Mouse (Mus musculus) midbrain, embryonic 12.5 days (tissue): ENCODE data around the gene Pbxip1. TPM values are rescaled to one million over a fixed set of nuclear protein-coding genes. Genes with fewer than 3 reads are reported as not detected.

ENCODE experiments used
- ATAC-seq: fragments of 200-750 bp; cut with Nextera tagmentation; 2 replicates; pipeline ENCODE4 v1.8.0; 2017; ENCODE audit warnings: low read depth, moderate TSS enrichment, moderate library complexity; ENCODE audit not compliant: low FRiP score
- H3K27ac ChIP-seq: fragments of 300-500 bp; sonication (generic); replicated peaks from 2 replicates; pipeline ENCODE4 v1.5.1; 2016; ENCODE audit warnings: mild to moderate bottlenecking
- H3K27me3 ChIP-seq: fragments of 300-500 bp; sonication (generic); 2 replicates; pipeline ENCODE4 v1.6.1; 2016; ENCODE audit warnings: mild to moderate bottlenecking
- H3K36me3 ChIP-seq: fragments of 300-500 bp; sonication (generic); 2 replicates; pipeline ENCODE4 v1.6.1; 2016
- H3K4me1 ChIP-seq: fragments of 300-500 bp; sonication (generic); 2 replicates; pipeline ENCODE4 v1.6.1; 2016
- H3K4me2 ChIP-seq: fragments of 300-500 bp; sonication (generic); replicated peaks from 2 replicates; pipeline ENCODE4 v1.6.1; 2016; ENCODE audit warnings: mild to moderate bottlenecking, moderate library complexity
- H3K4me3 ChIP-seq: fragments of 300-500 bp; sonication (generic); 2 replicates; pipeline ENCODE4 v1.5.1; 2016; ENCODE audit warnings: mild to moderate bottlenecking
- H3K9ac ChIP-seq: fragments of 300-500 bp; sonication (generic); replicated peaks from 2 replicates; pipeline ENCODE4 v1.6.1; 2016; ENCODE audit warnings: mild to moderate bottlenecking, moderate library complexity
- H3K9me3 ChIP-seq: fragments of 300-500 bp; sonication (generic); 2 replicates; pipeline ENCODE4 v1.6.1; 2016; ENCODE audit warnings: mild to moderate bottlenecking
- WGBS: fragments of 180-500 bp; shearing (Covaris S2); methylation state at CpG from one replicate; pipeline ENCODE4 v1.1.7; 2016; 5-methylcytosine and 5-hydroxymethylcytosine counted together
- polyA plus RNA-seq: library from polyadenylated mRNA; unstranded; fragments of >200 nt; fragmentation: Nextera tagmentation; extraction: Ambion mirVana; gene quantifications from 2 replicates; pipeline ENCODE4 v1.2.1, GENCODE M21; 2016

The Pbxip1 gene
- polyA plus RNA-seq, 1 experiment from 2014 or later: 17.9 TPM

GRCm38 (mm10) chr3:89394006-89394893, 42.3 kb upstream of the Pbxip1 start, which contains the start of gene Zbtb7b:
Gene Zbtb7b, minus strand, starts transcription at chr3:89394776.
- Histone ChIP-seq H3K9me3 (no peaks in the 10 kb centered on the region), H3K36me3 (no peaks in the 10 kb centered on the region), H3K4me1 (peaks cover 64% of the 10 kb centered on the region), H3K4me2 (peak within 1 kb of the TSS; percentile 100), H3K27ac (peak within 1 kb of the TSS; percentile 70), H3K27me3 (peaks cover 42% of the 10 kb centered on the region), H3K4me3 (peak within 1 kb of the TSS; percentile 58), H3K9ac (peak within 1 kb of the TSS; percentile 50)
- ATAC-seq: peak; percentile 58
- WGBS: under 1% methylated on average over 40 of the region's 42 CpGs

GRCm38 (mm10) chr3:89394894-89395256, 41.6 kb upstream of the Pbxip1 start:
- 0 out of 2 replicates have a peak, but pooled peaks have one; percentile 2 for ATAC-seq
- Histone ChIP-seq H3K4me2 (peak overlapping the region; percentile 100), H3K27me3 (peaks cover 42% of the 10 kb centered on the region), H3K27ac (no peak overlapping the region; the same call in 1 of the 2 replicates), H3K4me3 (peak overlapping the region; percentile 58), H3K36me3 (no peaks in the 10 kb centered on the region), H3K9me3 (no peaks in the 10 kb centered on the region), H3K9ac (0 out of 2 replicates have a peak overlapping the region, but pooled peaks have one; percentile 37), H3K4me1 (peaks cover 64% of the 10 kb centered on the region)
- WGBS: under 1% methylated on average over 12 of the region's 12 CpGs

- Histone ChIP-seq H3K27ac (no peak overlapping the region), H3K4me2 (peak overlapping the region; percentile 100), H3K9ac (0 out of 2 replicates have a peak overlapping the region, but pooled peaks have one; percentile 8), H3K9me3 (no peaks in the 10 kb centered on the region), H3K27me3 (peaks cover 37% of the 10 kb centered on the region), H3K36me3 (no peaks in the 10 kb centered on the region), H3K4me3 (peak overlapping the region; percentile 58), H3K4me1 (peaks cover 59% of the 10 kb centered on the region)
- WGBS: 2% methylated on average over 10 of the region's 10 CpGs
- ATAC-seq: no peak
These were observed 41.1 kb upstream of the Pbxip1 start for GRCm38 (mm10) chr3:89395419-89395805.

DNA sequence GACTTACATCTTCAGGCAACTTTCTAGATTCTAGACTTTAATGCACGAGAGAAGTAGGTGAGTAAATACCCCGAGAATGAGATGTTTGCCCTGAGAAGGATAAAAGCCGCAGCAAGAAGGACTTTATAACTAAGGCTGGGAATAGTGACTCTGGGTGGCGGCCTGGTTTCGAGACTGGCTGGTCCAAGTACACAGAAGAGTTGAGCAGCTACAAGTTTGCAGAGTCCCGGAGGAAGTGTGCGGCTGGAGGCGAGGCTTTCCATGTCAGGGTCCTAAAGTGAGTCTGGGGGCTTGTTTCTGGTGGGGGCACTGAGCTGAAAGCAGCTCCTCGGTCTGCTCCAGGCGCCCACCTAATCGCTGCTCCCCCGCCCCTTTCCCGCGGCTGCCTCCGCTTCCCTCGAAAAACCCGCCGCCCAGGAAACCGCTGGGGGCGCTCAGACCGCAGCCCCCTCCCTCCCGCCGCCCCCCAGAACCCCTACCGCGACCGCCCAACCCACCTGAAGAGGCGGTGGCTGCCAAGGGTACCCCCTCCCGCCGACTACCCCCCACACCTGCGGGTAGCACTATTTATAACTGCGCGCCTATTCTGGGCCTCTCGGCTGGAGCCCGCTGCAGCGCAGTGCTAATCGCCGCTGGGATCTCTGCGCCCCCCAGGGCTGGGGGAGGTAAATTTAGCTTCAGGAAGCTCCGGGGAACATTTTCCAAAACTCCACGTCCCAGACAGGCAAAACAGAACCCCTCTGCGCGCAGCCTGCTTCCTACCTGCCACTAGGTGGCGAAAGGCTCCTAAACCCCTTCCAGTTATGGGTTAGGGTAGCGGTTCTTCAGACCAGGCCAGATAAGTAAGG, 40.5 kb upstream of the Pbxip1 start:
- peak overlapping the region; percentile 62 for H3K9ac ChIP-seq
- peaks cover 31% of the 10 kb centered on the region for H3K27me3 ChIP-seq
- H3K4me2 ChIP-seq: peak overlapping the region; percentile 100
- no peak overlapping the region for H3K27ac ChIP-seq
- peaks cover 53% of the 10 kb centered on the region for H3K4me1 ChIP-seq
- no peak for ATAC-seq
- no peaks in the 10 kb centered on the region for H3K9me3 ChIP-seq
- WGBS: 1% methylated on average over 36 of the region's 44 CpGs
- peak overlapping the region; percentile 58 for H3K4me3 ChIP-seq
- no peaks in the 10 kb centered on the region for H3K36me3 ChIP-seq

GRCm38 (mm10) chr3:89396654-89397005, 39.9 kb upstream of the Pbxip1 start:
- Histone ChIP-seq H3K27ac (no peak overlapping the region), H3K4me3 (peak overlapping the region; percentile 58), H3K9me3 (no peaks in the 10 kb centered on the region), H3K4me2 (peak overlapping the region; percentile 100), H3K27me3 (peaks cover 26% of the 10 kb centered on the region), H3K9ac (peak overlapping the region; percentile 62), H3K4me1 (peaks cover 47% of the 10 kb centered on the region), H3K36me3 (peaks cover 6% of the 10 kb centered on the region)
- ATAC-seq: no peak
- 2% methylated on average over 4 of the region's 4 CpGs for WGBS

DNA sequence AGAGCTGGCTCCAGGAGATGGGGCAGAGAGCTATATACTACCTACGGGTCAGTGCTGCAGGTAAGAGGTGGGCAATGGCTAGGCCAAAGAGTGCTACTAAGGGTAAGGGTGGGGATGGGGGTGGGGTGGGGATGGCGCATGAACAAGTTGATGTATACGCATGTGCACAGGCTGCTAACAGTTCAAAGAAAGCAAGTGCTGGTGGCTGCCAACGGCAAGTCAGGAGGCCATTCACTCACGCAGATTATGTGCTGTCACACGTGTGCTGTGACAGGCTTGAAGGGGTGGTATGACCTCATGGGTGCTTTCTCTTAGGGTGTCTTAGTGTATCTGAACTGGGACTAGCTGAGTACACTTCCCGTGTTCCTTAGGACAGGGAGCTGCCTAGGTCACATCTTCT, 35.2 kb upstream of the Pbxip1 start:
- H3K36me3 ChIP-seq: peaks cover 36% of the 10 kb centered on the region
- no peak overlapping the region for H3K9ac ChIP-seq
- H3K4me1 ChIP-seq: peaks cover 4% of the 10 kb centered on the region
- no peaks in the 10 kb centered on the region for H3K9me3 ChIP-seq
- H3K4me3 ChIP-seq: no peak overlapping the region
- H3K27ac ChIP-seq: no peak overlapping the region
- 85% methylated on average over 7 of the region's 7 CpGs for WGBS
- peaks cover 3% of the 10 kb centered on the region; the same call in 1 of the 2 replicates for H3K27me3 ChIP-seq
- ATAC-seq: no peak
- no peak overlapping the region for H3K4me2 ChIP-seq

DNA sequence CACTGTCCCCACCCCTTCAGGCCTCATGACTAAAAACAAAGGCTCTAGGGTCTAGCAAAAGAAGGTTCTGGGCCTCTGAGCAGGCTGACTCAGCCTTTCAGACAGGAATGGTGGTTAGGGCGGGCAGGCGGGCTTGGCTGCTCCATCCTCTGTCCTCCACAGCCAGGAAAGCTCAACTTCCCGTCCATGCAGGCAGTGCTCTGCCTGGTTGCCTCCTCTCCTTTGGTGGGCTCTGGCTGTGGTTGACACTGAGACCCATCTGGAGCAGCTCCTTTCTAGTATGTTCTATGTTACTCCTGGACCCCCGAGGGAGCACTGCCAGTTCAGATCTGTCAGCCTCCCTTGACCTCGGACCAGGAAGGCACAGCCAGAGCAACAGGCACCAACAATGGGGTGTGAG, 33.8 kb upstream of the Pbxip1 start, which contains the start of gene Lenep:
Gene Lenep, minus strand, starts transcription at position 101 of the 400 bp plus-strand sequence.
- 77% methylated on average over 5 of the region's 5 CpGs for WGBS

DNA sequence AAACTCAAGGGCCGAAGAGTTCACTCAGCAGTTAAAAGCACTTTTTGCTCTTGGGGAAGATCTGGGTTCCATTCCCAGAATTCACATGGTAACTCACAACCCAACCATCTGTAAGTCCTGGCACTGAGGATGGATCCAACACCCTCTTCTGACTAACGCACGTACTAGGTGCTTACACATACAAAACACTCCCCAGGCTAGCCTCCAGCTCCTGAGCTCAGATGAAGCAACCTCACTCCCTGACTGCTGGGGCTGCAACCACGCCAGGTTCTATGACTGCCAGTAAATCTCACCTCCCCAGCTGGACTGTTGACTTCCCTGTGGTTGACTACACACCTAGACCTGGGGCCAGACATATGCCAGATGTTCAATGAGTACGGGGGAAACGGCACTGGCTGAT, 29.6 kb upstream of the Pbxip1 start:
- H3K9me3 ChIP-seq: no peaks in the 10 kb centered on the region
- ATAC-seq: no peak
- no peak overlapping the region for H3K4me3 ChIP-seq
- no peaks in the 10 kb centered on the region for H3K27me3 ChIP-seq
- H3K4me2 ChIP-seq: no peak overlapping the region
- H3K27ac ChIP-seq: no peak overlapping the region
- H3K36me3 ChIP-seq: peaks cover 41% of the 10 kb centered on the region
- no peak overlapping the region for H3K9ac ChIP-seq
- WGBS: 96% methylated on average over 6 of the region's 6 CpGs
- H3K4me1 ChIP-seq: peaks cover 7% of the 10 kb centered on the region

More for the DNA sequence above, 33.8 kb upstream of the Pbxip1 start, which contains the start of gene Lenep:
- ATAC-seq: no peak
- Histone ChIP-seq H3K4me2 (no peak within 1 kb of the TSS), H3K4me1 (no peaks in the 10 kb centered on the region), H3K36me3 (peaks cover 45% of the 10 kb centered on the region), H3K27me3 (no peaks in the 10 kb centered on the region), H3K9me3 (no peaks in the 10 kb centered on the region), H3K27ac (no peak within 1 kb of the TSS), H3K4me3 (no peak within 1 kb of the TSS), H3K9ac (no peak within 1 kb of the TSS)

- H3K9me3 ChIP-seq: no peaks in the 10 kb centered on the region
These were observed 28.1 kb upstream of the Pbxip1 start for GRCm38 (mm10) chr3:89408448-89408847.

DNA sequence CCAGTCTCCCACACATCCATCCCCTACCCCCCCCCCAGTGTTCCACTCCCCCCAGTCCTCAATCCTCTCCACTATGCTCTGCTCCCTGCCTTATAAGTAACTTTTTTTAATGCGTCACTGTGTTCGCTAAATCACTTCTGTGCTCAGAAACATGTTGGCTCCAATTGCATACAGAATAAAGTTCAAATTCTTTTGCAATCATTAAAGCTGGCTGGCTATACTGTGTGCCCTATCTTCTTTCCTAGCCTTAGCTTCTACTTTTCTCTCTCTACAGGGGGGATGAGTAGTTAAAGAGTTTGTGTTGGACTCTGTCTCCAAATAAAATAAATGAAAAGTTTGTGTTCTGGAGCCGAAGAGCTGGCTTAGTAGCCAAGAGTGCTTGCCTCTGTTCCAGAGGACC, 26.8 kb upstream of the Pbxip1 start:
- H3K9ac ChIP-seq: no peak overlapping the region
- H3K27me3 ChIP-seq: no peaks in the 10 kb centered on the region
- peaks cover 27% of the 10 kb centered on the region for H3K36me3 ChIP-seq
- H3K4me3 ChIP-seq: no peak overlapping the region
- no peaks in the 10 kb centered on the region for H3K9me3 ChIP-seq
- no peak overlapping the region for H3K27ac ChIP-seq
- peaks cover 7% of the 10 kb centered on the region for H3K4me1 ChIP-seq
- no peak for ATAC-seq
- 95% methylated on average over 3 of the region's 3 CpGs for WGBS
- no peak overlapping the region for H3K4me2 ChIP-seq

More at GRCm38 (mm10) chr3:89408448-89408847, 28.1 kb upstream of the Pbxip1 start:
- WGBS: 61% methylated on average over 16 of the region's 16 CpGs
- H3K4me3 ChIP-seq: no peak overlapping the region
- H3K4me2 ChIP-seq: no peak overlapping the region
- no peak overlapping the region for H3K27ac ChIP-seq
- peaks cover 7% of the 10 kb centered on the region for H3K4me1 ChIP-seq
- H3K27me3 ChIP-seq: no peaks in the 10 kb centered on the region
- H3K9ac ChIP-seq: no peak overlapping the region
- H3K36me3 ChIP-seq: peaks cover 26% of the 10 kb centered on the region
- no peak for ATAC-seq

DNA sequence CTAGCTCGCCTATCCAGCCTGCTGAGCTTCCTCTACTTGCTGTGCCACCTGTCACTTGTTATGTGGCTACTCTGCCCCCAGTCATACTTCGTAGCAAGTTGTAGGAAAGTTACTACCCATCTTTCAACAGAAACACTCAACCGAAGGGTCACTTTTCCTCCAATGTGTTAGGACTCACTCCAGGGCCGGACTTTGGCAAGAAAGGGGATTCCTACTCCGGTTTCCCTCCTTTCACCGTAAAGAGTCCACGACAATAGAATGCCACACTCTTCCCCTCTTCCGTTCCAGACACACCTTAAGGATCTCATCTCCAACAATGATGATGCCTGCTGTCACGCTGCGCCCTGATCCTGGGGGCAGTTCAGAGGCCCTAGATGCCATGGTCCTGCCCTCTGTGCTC, 25.6 kb upstream of the Pbxip1 start:
- WGBS: 83% methylated on average over 10 of the region's 10 CpGs
- Histone ChIP-seq H3K4me3 (peak overlapping the region; percentile 54), H3K27ac (peak overlapping the region; percentile 52; the same call in 1 of the 2 replicates), H3K4me2 (peak overlapping the region; percentile 73), H3K9ac (peak overlapping the region; percentile 47), H3K36me3 (peaks cover 33% of the 10 kb centered on the region), H3K4me1 (peaks cover 7% of the 10 kb centered on the region), H3K9me3 (no peaks in the 10 kb centered on the region), H3K27me3 (no peaks in the 10 kb centered on the region)
- no peak for ATAC-seq
